Mouse (Mus musculus) activated CD4-positive, CD25-positive, alpha-beta regulatory T cell, adult 4 months (primary cell): ENCODE data around the gene Gpa33. TPM values are rescaled to one million over a fixed set of nuclear protein-coding genes. Genes with fewer than 3 reads are reported as not detected.

Source experiments
- ATAC-seq: one replicate; pipeline ENCODE4 v1.8.0; 2017
- polyA plus RNA-seq, 2 experiments: library from polyadenylated mRNA; unstranded; fragments of 100-300 nt; shearing (Covaris generic); gene quantifications; one replicate each; pipeline ENCODE4 v1.2.1; 2017

Gene Gpa33
- polyA plus RNA-seq, 2 experiments from 2014 or later = not detected

DNA sequence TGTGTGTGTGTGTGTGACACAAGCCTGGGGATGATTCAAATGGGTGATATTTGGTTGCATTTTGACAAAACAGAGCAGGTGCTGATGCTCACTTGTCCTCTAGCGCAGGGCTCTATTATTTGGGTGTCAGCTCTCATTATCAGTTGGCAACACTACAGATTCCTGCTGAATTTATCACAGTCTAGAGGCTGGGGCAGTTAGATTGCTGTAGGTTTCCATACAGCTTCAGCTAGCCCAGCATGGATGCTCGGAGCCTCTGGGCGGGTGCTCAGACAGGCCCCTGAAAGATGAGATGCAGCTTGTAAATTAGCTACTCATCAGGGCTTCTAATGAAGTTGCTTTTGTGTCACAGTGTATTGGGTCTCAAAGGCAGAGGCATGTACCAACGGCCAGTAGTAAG is 37.4 kb downstream of the Gpa33 start:
- no peak for ATAC-seq

DNA sequence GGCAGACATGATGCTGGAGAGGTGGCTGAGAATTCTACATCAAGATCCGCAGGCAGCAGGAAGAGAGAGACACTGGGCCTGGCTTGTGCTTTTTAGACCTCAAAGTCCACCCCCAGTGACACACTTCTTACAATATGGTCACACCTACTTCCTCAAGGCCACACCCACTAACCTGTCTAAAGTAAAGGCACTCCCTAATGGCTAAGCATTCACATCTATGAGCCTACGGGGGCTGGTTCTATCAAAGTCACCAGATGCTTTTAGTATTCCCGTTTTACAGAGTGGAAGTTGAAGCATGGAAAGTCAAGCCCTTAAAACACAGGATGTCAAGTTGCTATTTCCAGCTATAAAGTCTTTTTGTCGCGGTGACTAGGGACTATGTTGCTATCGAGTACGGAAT is 38.0 kb downstream of the Gpa33 start:
- no peak for ATAC-seq

DNA sequence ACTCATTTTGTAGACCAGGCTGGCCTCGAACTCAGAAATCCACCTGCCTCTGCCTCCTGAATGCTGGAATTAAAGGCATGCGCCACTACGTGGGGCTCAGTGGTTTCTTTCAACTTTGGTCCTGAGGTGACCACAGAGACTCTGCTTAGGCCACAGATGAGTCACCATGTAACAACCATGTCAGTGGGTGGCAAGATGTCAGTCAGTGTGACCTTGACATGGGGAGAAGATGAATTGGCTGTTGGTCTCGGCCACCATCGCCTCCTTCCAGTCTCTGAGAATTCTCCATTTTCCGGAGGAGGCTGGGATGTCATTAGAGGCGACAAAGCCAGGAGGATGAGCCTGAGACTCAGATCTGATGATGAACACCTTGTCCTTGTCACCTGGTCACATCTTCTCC is 39.7 kb downstream of the Gpa33 start:
- no peak for ATAC-seq

DNA sequence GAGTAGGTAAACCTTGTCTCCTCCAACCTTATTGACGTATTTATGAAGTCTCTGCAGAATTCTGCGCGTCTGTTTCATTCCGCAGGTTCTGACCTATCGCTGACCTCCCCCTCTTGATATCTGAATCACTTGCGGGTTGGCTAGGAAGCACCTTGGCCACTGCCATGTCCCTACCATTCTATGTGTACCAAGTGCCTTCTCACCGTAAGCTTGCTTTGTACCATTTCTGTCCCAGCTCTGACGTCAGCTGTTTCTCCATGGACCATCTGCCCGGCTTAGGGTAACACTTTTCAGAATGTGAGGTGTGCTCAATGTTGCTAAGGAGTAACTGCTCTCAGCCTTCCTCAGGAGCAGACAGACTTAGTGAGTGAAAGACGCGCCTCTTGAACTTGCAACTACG is 40.8 kb downstream of the Gpa33 start:
- no peak for ATAC-seq

DNA sequence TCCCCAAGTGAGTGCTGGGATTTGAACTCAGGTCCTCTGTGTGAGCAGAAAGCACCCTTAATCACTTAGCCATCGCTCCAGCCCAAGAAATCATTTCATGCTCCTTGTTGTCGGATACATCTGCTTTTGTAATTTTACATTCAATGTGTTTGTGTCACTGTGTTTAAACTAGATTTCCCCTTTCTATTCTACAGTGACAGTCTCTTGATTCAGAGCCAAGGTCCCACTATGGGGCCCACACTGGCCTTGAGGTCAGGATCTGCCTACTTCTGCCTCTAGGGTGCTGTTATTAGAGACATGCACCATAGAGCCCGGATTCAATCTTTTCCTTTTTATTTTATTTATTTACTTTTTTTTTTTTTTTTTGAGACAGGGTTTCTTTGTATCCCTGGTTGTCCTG is 43.0 kb downstream of the Gpa33 start:
- no peak for ATAC-seq

DNA sequence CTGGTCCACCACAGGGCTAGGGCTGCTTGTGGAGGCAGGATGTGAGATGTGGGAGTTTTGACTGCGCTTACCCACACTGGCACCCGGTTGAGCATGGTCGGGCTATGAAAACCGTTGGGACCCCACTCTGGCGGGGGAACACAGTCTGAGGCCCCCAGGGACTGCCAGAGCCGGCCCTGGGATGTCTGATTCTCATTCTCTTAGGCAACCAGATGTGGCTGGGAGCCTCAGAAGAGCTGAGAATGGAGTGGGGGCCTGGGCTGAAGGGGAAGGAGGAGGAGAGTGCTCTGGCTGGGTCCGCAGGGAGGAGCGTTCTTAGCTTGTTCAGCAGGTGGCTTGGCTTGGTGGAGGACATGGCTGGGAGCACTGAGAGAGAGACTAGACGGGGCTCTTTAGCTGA is 43.6 kb downstream of the Gpa33 start:
- ATAC-seq = no peak

DNA sequence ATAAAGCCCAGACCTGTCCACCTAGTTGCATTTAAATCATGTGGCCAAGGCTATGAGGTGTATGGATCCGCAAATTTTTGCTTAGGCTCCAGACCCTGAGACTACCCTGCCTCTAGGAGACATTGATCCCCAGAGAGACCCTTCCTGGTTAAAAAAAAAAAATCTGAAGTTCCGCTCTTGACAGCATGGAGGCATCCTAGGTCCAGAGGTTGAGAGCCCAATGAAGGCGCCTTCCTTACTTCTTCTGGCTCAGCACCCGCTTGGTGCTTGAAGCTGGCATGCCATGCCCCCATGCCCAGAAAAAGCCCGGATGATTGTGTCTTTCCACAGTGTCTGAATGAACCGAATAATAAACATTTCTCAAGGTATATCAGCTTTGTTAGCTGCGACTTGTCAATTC is 51.5 kb downstream of the Gpa33 start:
- ATAC-seq = no peak

DNA sequence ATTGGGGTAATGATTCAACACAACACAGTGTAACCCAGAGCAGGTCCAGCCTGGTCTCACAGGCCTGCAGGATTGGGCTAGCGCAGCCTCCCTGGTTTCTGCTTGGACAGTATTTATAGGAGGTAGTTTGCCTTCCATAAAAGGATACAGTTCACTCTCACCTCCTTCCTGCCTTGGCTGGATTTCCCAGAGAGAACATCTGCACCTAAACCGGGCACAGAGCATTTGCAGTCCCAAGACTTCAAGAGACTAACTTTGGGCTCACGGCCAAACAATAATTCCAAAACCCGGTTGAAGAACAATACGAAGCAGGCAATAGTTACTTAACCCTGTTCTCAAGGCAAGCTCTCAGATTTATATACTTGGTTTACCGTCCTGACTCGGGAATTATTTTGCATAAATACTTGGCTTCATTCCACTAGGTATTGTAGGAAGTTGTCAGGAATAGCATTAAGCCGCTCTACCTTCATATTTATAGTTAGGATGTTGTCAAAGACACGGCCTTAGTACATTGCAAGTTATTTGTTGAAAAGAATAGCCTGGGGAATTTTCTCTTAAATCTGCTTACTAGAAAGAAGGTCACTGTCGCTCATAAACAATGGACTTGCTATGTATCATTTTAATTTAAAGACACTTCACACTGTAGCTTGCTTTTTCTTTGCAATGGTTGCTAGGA is 53.1 kb downstream of the Gpa33 start:
- no peak for ATAC-seq

DNA sequence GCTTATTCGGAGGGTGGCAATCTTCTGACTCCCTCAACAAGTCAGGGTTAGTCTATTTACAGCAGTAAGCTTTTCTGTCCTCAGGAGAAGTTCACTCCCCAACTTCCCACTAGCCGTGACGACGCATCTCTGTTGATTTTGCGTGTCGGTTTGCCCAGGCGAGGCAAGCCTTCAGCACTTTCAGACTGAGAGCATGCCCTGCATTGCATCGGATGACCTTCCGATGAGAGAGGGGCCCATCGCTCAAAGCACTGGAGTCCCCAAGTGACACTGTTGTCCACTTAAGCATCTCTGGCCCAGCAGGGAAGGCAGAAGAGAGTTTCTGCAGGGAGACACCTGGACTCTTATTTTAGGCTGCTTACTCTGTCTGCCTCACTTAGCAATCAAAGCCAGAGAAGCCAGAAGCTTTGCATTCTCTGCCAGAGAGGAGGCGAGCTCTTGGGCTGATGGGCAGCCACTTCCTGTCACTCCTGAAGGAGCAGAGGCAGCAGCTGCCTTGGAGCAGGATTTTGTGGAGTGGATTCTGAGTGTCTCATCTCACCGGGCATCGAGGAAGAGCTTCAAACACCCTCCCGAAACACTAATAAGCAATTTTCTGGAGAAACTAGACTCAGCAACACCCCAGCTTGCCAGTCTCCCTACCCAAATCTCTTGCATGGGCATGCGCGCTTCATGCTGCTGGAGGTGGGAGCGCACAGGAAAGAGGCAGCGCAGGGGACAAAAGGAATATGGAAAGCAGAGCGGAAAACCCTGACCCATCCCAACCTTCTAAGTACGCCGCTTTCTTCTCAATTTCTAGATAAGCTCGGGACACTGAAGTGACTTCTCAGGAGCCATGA is 54.6 kb downstream of the Gpa33 start:
- ATAC-seq = no peak

DNA sequence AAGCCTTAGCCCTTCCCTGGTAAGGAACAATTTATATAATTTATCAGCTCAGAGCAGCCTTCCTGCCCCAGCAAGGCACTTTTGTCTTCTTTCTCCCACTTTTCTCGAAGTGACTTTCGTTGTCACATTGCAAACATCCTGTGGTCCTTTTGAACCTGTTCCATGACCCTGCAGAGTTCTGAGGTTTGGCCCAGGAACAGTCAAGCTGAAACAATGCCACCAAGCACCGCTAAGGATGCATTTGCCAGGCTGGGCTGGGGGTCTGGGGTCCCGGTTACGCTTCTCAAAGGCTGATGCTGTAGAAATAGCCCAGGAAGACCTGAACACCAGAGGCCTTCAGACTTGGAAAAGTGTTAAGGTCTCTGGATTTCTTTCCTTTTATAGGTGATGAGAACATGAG is 55.3 kb downstream of the Gpa33 start:
- no peak for ATAC-seq

DNA sequence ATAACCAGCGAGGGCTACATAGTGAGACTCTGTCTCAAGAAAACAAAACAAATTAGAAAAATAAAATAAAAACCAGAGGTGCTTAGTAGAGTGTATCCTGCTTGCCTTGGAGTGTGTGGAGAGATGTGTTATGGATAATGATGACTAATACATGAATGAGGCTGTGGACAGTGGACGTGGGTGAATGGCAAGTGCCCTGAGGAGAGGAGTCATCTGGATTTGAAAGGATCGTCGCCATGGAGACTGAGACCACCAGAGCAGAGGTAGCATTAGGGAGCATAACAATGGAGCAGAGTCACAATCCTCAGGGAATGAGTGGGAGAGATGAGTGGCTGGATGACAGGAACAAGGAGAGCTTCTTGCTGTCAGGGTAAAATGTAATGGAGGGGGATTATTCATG is 59.8 kb downstream of the Gpa33 start:
- ATAC-seq = no peak

DNA sequence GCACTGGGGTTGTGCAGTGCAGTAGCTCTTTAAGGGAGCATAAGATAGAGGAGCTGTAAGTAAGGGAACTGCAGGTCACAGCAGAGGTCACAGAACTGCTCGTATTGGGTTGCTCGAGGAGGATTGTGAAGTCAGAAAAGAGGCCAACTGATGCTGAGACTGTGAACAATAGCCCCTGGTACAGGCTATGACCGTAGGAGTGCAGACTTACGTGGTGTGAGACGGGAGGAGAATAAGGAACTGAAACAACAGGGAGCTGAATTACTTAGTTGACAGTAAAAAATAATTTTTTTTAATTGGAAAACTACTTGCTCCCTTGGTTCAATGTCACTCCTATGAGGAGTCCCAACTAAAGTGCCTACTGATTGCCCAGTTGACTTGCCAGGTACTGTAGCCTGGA is 74.1 kb downstream of the Gpa33 start:
- ATAC-seq = no peak

DNA sequence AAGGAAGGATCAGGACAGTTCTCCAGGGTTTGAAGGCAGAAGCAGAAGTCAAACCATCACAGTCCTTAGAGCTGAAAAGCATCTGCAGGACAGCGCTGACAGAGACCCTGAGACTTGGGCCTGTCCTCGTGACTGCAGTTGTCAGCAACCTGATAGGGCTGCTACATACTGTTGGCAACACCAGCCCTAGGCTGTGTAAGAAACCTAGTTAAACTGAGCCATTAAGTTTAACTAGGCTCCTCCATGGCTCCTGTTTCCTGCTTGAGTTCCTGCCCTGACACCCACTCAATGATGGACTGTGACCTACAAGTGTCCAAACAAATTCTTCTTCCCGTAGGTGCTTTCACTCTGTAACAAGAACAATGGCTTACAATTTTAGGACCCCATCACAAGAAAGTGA is 75.1 kb downstream of the Gpa33 start:
- ATAC-seq = no peak

DNA sequence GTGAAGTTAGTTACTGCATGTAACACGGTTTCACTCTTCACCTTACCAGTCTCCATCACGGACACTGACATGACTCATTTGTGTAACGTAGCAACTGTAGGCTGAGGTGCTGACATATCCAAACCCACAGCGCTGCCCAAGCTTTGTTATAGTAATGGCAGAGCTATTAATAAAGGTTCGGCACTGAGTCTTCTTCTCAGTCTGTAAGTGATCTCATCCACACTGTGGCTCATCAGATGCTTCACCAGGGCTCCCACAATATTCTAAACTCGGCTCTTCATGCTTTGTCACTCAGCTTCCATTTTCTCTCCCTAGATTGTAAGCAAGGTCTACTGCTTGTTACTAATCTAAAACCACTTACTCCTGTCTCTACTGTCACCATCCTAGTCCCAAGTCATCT is 79.3 kb downstream of the Gpa33 start:
- ATAC-seq = no peak

DNA sequence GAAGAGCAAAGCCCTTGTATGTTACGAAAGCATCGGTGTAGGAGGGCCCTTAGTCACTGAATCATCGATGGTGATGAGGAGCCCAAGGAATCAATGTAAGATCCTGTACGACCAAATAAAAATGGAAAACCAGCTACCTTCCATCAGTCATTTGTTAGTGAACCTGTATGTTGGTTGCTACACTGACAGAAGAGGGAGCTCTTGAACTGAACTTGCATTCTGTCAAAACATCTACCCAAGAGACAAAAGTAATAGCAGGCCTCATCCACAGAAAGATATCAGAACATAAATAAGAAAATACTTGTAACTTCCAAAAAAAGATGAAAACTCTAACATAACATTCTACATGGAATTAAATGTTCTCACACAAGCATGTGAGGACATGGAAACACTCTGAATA is 84.1 kb downstream of the Gpa33 start:
- ATAC-seq = no peak

Other genes starting within 250 kb of the Gpa33 start
- gene Pou2f1, start 127.6 kb upstream of the Gpa33 start, polyA plus RNA-seq = 10 to 100 TPM; 34.8 to 36.9 TPM
- gene Dusp27, start 2.3 kb upstream of the Gpa33 start, polyA plus RNA-seq = not detected
- gene Mael, start 108.5 kb downstream of the Gpa33 start, polyA plus RNA-seq = not detected
- not detected for gene Ildr2, start 123.9 kb downstream of the Gpa33 start, polyA plus RNA-seq
- gene Tada1, start 248.9 kb downstream of the Gpa33 start, polyA plus RNA-seq = 10 to 100 TPM; 41.1 to 49.6 TPM